Mouse (Mus musculus) layer of hippocampus, adult 18-20 months (tissue): ENCODE data around the gene Snap23. TPM values are rescaled to one million over a fixed set of nuclear protein-coding genes. Genes with fewer than 3 reads are reported as not detected.
"Not testable (repeated sequence)": the region's sequence is repeated elsewhere in the genome, so short reads cannot be mapped to it uniquely, and the experiment has no call there.

Experiments used
- DNase-seq, 2 experiments: peaks; one replicate each; pipeline ENCODE4 v3.0.0; 2022; ENCODE audit warnings: low spot score in 2 of 2
- long read RNA-seq: library from polyadenylated mRNA; stranded (forward); transcript quantifications from one replicate; pipeline ENCODE4 v2.0.0, GENCODE M21; 2021
- total RNA-seq, 2 experiments: library from RNA; stranded (reverse); gene quantifications; 2 replicates each; pipeline ENCODE4 v1.2.3; 2021

The Snap23 gene
- total RNA-seq = 10 to 100 TPM; 15.4 to 19.2 TPM
- long read RNA-seq, transcript Snap23-202 (8 exons, 2,723 nt) = major isoform, 5 of 7 reads
- long read RNA-seq, partial matches to known transcripts = 0 of 7 reads
- long read RNA-seq, other reads (novel, unspliced or antisense) = 1 of 7 reads

- DNase-seq = peak; percentile 93 to 96
Measured at GRCm38 (mm10) chr2:120566886-120567797, at the start of gene Snap23. Snap23 (plus strand) TSS chr2:120567671.

GRCm38 (mm10) chr2:120518547-120519210 lies 48.8 kb upstream of the Snap23 start:
- no peak for DNase-seq

- DNase-seq = no peak
Measured at GRCm38 (mm10) chr2:120526771-120527170, 40.7 kb upstream of the Snap23 start.

- no peak for DNase-seq
Measured at GRCm38 (mm10) chr2:120529531-120529930, 37.9 kb upstream of the Snap23 start.

GRCm38 (mm10) chr2:120531223-120531622 lies 36.2 kb upstream of the Snap23 start:
- no peak for DNase-seq

GRCm38 (mm10) chr2:120539333-120539732 lies 28.1 kb upstream of the Snap23 start:
- DNase-seq = no peak

- DNase-seq = peak; percentile 81 to 95
Measured at GRCm38 (mm10) chr2:120539778-120540208, 27.7 kb upstream of the Snap23 start.

GRCm38 (mm10) chr2:120544732-120545131 lies 22.7 kb upstream of the Snap23 start:
- no peak for DNase-seq

GRCm38 (mm10) chr2:120556868-120557267 lies 10.6 kb upstream of the Snap23 start:
- DNase-seq = no peak

GRCm38 (mm10) chr2:120558813-120559212 lies 8.7 kb upstream of the Snap23 start:
- DNase-seq = no peak

- no peak for DNase-seq
Measured at GRCm38 (mm10) chr2:120561524-120561923, 5.9 kb upstream of the Snap23 start.

GRCm38 (mm10) chr2:120562859-120563234 lies 4.6 kb upstream of the Snap23 start:
- no peak for DNase-seq

GRCm38 (mm10) chr2:120563235-120563990 lies 4.1 kb upstream of the Snap23 start, which contains the start of gene Zfp106:
Zfp106 (minus strand) TSS chr2:120563843.
- DNase-seq = peak; percentile 86 to 92

- DNase-seq = not testable (repeated sequence)
Measured at GRCm38 (mm10) chr2:120564548-120565188, 2.8 kb upstream of the Snap23 start.

GRCm38 (mm10) chr2:120565363-120565762 lies 2.1 kb upstream of the Snap23 start:
- DNase-seq = no peak

- no peak for DNase-seq
Measured at GRCm38 (mm10) chr2:120567798-120568320, 388 bp downstream of the Snap23 start.

GRCm38 (mm10) chr2:120571081-120571480 lies 3.6 kb downstream of the Snap23 start:
- no peak for DNase-seq

GRCm38 (mm10) chr2:120572161-120572560 lies 4.7 kb downstream of the Snap23 start:
- not testable (repeated sequence) for DNase-seq

- no peak for DNase-seq
Measured at GRCm38 (mm10) chr2:120575121-120575520, 7.7 kb downstream of the Snap23 start.

GRCm38 (mm10) chr2:120575978-120576377 lies 8.5 kb downstream of the Snap23 start:
- DNase-seq = no peak
